21 mouse cellular contexts compared by ENCODE assay signal in the genomic region with DNA sequence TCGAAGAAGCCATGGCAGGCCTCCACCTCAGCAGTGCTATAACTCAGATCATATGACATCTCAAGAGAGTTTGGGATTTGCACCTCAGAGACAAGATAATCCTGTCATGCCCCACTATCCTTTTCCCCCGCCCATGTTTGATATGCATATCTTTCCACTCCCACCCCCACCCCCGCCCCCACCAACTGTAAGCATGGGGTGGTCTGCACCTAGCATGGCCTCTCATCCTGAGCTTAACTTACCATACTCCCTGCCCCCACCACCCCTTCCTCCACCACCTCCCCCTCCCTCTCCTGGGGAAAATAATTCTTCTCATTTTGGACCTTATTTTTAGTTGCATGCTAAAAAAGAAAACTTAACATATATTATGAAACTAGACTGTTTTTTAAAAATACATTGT. TPM values are rescaled to one million over a fixed set of nuclear protein-coding genes. Genes with fewer than 3 reads are reported as not detected.
DNase-seq lines count a peak whose midpoint lies in the region; ATAC-seq and TF ChIP-seq lines count a peak whose summit lies in the region.
"Had no signal": no experiment of that assay in that cellular context is flagged by ENCODE, and none has a peak within 500 bp of the region (broad histone marks: within the 10 kb centered on the region; RNA-seq: fewer than 3 reads in every experiment).

No protein-coding gene starts in this region.

- no peak overlapping the region for H3K9ac ChIP-seq in forebrain, embryonic 12.5 days
- H3K9ac ChIP-seq in forebrain, embryonic 16.5 days (replicated peaks; ENCODE audit: low read depth, low read length) = no peak overlapping the region
- H3K9ac ChIP-seq in hindbrain, embryonic 12.5 days = no peak overlapping the region
- no peak overlapping the region for H3K9ac ChIP-seq in hindbrain, postnatal 0 days (replicated peaks; ENCODE audit: low read length)
- no peak overlapping the region for H3K9ac ChIP-seq in midbrain, embryonic 13.5 days (replicated peaks)
- no peak overlapping the region for H3K9ac ChIP-seq in midbrain, postnatal 0 days (replicated peaks; ENCODE audit: low read length, poor library complexity, severe bottlenecking)
- H3K9ac ChIP-seq: forebrain, postnatal 0 days; hindbrain, embryonic 15.5 days; intestine, embryonic 15.5 days had no signal

- no peaks in the 10 kb centered on the region; the same call in 1 of the 2 replicates for H3K4me1 ChIP-seq in forebrain, embryonic 12.5 days
- H3K4me1 ChIP-seq in forebrain, embryonic 16.5 days (replicated peaks; ENCODE audit: control insufficient read depth, insufficient read depth, low read length) = peaks cover 8% of the 10 kb centered on the region
- no peaks in the 10 kb centered on the region; the same call in 1 of the 2 replicates for H3K4me1 ChIP-seq in hindbrain, embryonic 12.5 days
- H3K4me1 ChIP-seq in hindbrain, postnatal 0 days (ENCODE audit: insufficient read depth, low read length) = no peaks in the 10 kb centered on the region
- 0 out of 2 replicates have a peak, but pooled peaks cover 3% of the 10 kb centered on the region for H3K4me1 ChIP-seq in midbrain, embryonic 13.5 days (replicated peaks)
- H3K4me1 ChIP-seq in midbrain, postnatal 0 days (ENCODE audit: insufficient read depth, low read length) = no peaks in the 10 kb centered on the region
- H3K4me1 ChIP-seq: hindbrain, embryonic 15.5 days; intestine, embryonic 15.5 days had no signal

- WGBS in forebrain, embryonic 12.5 days = 77% methylated on average over 3 of the region's 3 CpGs
- WGBS in forebrain, embryonic 16.5 days = 81% methylated on average over 3 of the region's 3 CpGs
- 58% methylated on average over 3 of the region's 3 CpGs for WGBS in hindbrain, embryonic 12.5 days
- 82% methylated on average over 3 of the region's 3 CpGs for WGBS in hindbrain, postnatal 0 days
- WGBS in midbrain, embryonic 13.5 days = 61% methylated on average over 3 of the region's 3 CpGs
- 67% methylated on average over 3 of the region's 3 CpGs for WGBS in midbrain, postnatal 0 days

- H3K36me3 ChIP-seq in forebrain, embryonic 12.5 days (replicated peaks) = no peaks in the 10 kb centered on the region
- H3K36me3 ChIP-seq in forebrain, embryonic 16.5 days (ENCODE audit: control insufficient read depth, insufficient read depth) = no peaks in the 10 kb centered on the region
- no peaks in the 10 kb centered on the region for H3K36me3 ChIP-seq in hindbrain, embryonic 12.5 days
- H3K36me3 ChIP-seq in hindbrain, postnatal 0 days (ENCODE audit: insufficient read depth, low read length) = no peaks in the 10 kb centered on the region
- no peaks in the 10 kb centered on the region for H3K36me3 ChIP-seq in midbrain, embryonic 13.5 days
- no peaks in the 10 kb centered on the region for H3K36me3 ChIP-seq in midbrain, postnatal 0 days (ENCODE audit: insufficient read depth, low read length)
- H3K36me3 ChIP-seq: forebrain, embryonic 10.5 days; hindbrain, embryonic 15.5 days; intestine, embryonic 15.5 days had no signal

- H3K27me3 ChIP-seq in forebrain, embryonic 12.5 days = 0 out of 2 replicates have a peak, but pooled peaks cover 4% of the 10 kb centered on the region
- H3K27me3 ChIP-seq in forebrain, embryonic 16.5 days (replicated peaks; ENCODE audit: control insufficient read depth, insufficient read depth, low read length) = no peaks in the 10 kb centered on the region
- 0 out of 2 replicates have a peak, but pooled peaks cover 4% of the 10 kb centered on the region for H3K27me3 ChIP-seq in hindbrain, embryonic 12.5 days
- no peaks in the 10 kb centered on the region for H3K27me3 ChIP-seq in hindbrain, postnatal 0 days (ENCODE audit: insufficient read depth, low read length)
- H3K27me3 ChIP-seq in midbrain, embryonic 13.5 days = no peaks in the 10 kb centered on the region
- no peaks in the 10 kb centered on the region for H3K27me3 ChIP-seq in midbrain, postnatal 0 days (ENCODE audit: insufficient read depth, low read length)
- H3K27me3 ChIP-seq: hindbrain, embryonic 15.5 days; intestine, embryonic 15.5 days had no signal

- H3K9me3 ChIP-seq in forebrain, embryonic 12.5 days = no peaks in the 10 kb centered on the region
- no peaks in the 10 kb centered on the region for H3K9me3 ChIP-seq in forebrain, embryonic 16.5 days (ENCODE audit: control insufficient read depth, low read length)
- H3K9me3 ChIP-seq in hindbrain, embryonic 12.5 days (replicated peaks) = no peaks in the 10 kb centered on the region
- no peaks in the 10 kb centered on the region for H3K9me3 ChIP-seq in hindbrain, postnatal 0 days (ENCODE audit: low read length)
- H3K9me3 ChIP-seq in midbrain, embryonic 13.5 days = no peaks in the 10 kb centered on the region
- no peaks in the 10 kb centered on the region for H3K9me3 ChIP-seq in midbrain, postnatal 0 days (ENCODE audit: low read length)
- H3K9me3 ChIP-seq: forebrain, embryonic 10.5 days; hindbrain, embryonic 15.5 days; intestine, embryonic 15.5 days had no signal

- no peak overlapping the region for H3K27ac ChIP-seq in forebrain, embryonic 12.5 days
- H3K27ac ChIP-seq in forebrain, embryonic 16.5 days (ENCODE audit: low read length) = no peak overlapping the region
- no peak overlapping the region for H3K27ac ChIP-seq in hindbrain, embryonic 12.5 days
- no peak overlapping the region for H3K27ac ChIP-seq in hindbrain, postnatal 0 days
- H3K27ac ChIP-seq in midbrain, embryonic 13.5 days = no peak overlapping the region
- no peak overlapping the region for H3K27ac ChIP-seq in midbrain, postnatal 0 days (ENCODE audit: low read depth, low read length)
- H3K27ac ChIP-seq: forebrain, embryonic 10.5 days; hindbrain, embryonic 15.5 days; intestine, embryonic 15.5 days had no signal

- 0 out of 2 replicates have a peak, but pooled peaks have one; percentile 27 for ATAC-seq in forebrain, embryonic 12.5 days (ENCODE audit: low FRiP score)
- no peak for ATAC-seq in forebrain, embryonic 16.5 days
- ATAC-seq in hindbrain, embryonic 12.5 days (ENCODE audit: low FRiP score) = 0 out of 2 replicates have a peak, but pooled peaks have one; percentile 29
- ATAC-seq in hindbrain, postnatal 0 days = no peak
- 0 out of 2 replicates have a peak, but pooled peaks have one; percentile 53 for ATAC-seq in midbrain, embryonic 13.5 days
- no peak for ATAC-seq in midbrain, postnatal 0 days (ENCODE audit: low FRiP score)
- ATAC-seq: CD4-positive, CD25-positive, alpha-beta regulatory T cell, adult 4 months; forebrain, postnatal 0 days; intestine, embryonic 15.5 days had no signal

- H3K4me2 ChIP-seq in forebrain, embryonic 12.5 days = no peak overlapping the region
- H3K4me2 ChIP-seq in forebrain, embryonic 16.5 days (ENCODE audit: low read length) = no peak overlapping the region
- no peak overlapping the region for H3K4me2 ChIP-seq in hindbrain, embryonic 12.5 days (replicated peaks)
- no peak overlapping the region for H3K4me2 ChIP-seq in hindbrain, postnatal 0 days (ENCODE audit: low read depth, low read length)
- no peak overlapping the region for H3K4me2 ChIP-seq in midbrain, embryonic 13.5 days (replicated peaks)
- H3K4me2 ChIP-seq in midbrain, postnatal 0 days (ENCODE audit: low read depth, low read length, poor library complexity, severe bottlenecking) = no peak overlapping the region
- H3K4me2 ChIP-seq: heart, embryonic 11.5 days; hindbrain, embryonic 15.5 days; intestine, embryonic 15.5 days had no signal

- H3K4me3 ChIP-seq in forebrain, embryonic 12.5 days (replicated peaks) = no peak overlapping the region
- H3K4me3 ChIP-seq in forebrain, embryonic 16.5 days (replicated peaks; ENCODE audit: low read length) = no peak overlapping the region
- no peak overlapping the region for H3K4me3 ChIP-seq in hindbrain, embryonic 12.5 days
- no peak overlapping the region for H3K4me3 ChIP-seq in hindbrain, postnatal 0 days (ENCODE audit: low read length)
- no peak overlapping the region for H3K4me3 ChIP-seq in midbrain, embryonic 13.5 days (replicated peaks)
- no peak overlapping the region for H3K4me3 ChIP-seq in midbrain, postnatal 0 days (ENCODE audit: low read depth, low read length)
- H3K4me3 ChIP-seq: forebrain, embryonic 10.5 days; hindbrain, embryonic 15.5 days; intestine, embryonic 15.5 days had no signal

- TF ChIP-seq CTCF in hindbrain, postnatal 0 days (IDR thresholded peaks at IDR 0.05; ENCODE audit: low read depth) = no peak
- TF ChIP-seq CTCF in midbrain, postnatal 0 days (IDR thresholded peaks at IDR 0.05) = no peak

- no peak for DNase-seq in hindbrain, postnatal 0 days (ENCODE audit: low spot score)
- DNase-seq in midbrain, postnatal 0 days (ENCODE audit: low spot score) = no peak
- DNase-seq in left cerebral cortex, adult 18-20 months (ENCODE audit: low spot score in 2 of 2) = no peak
- DNase-seq: adrenal gland, adult 2 months; adrenal gland, postnatal 14 days; cerebellum, adult 11 months; cerebellum, adult 2 months; cerebellum, adult 9-11 months; cerebellum, postnatal 25 days; forebrain, postnatal 0 days; gastrocnemius, adult 2 months; gastrocnemius, postnatal 14 days had no signal

RNA-seq across cellular contexts. Expression of gene Pnpla8, which starts 1.9 kb away (rescaled TPM):
- 96.3 and 97.8 TPM in 2 replicates for polyA plus RNA-seq in forebrain, embryonic 12.5 days (2016; fragmentation: Nextera tagmentation; extraction: Ambion mirVana)
- polyA plus RNA-seq in forebrain, embryonic 16.5 days (2015; fragmentation: Nextera tagmentation; extraction: Ambion mirVana) = 154 and 172 TPM in 2 replicates
- 97.0 and 99.1 TPM in 2 replicates for polyA plus RNA-seq in hindbrain, embryonic 12.5 days (2016; fragmentation: Nextera tagmentation; extraction: Ambion mirVana)
- 58.8 and 62.7 TPM in 2 replicates for total RNA-seq in hindbrain, postnatal 0 days (2014; rRNA removed)
- 107 and 123 TPM in 2 replicates for polyA plus RNA-seq in hindbrain, postnatal 0 days (2015; fragmentation: Nextera tagmentation; extraction: Ambion mirVana)
- polyA plus RNA-seq in midbrain, embryonic 13.5 days (2015; fragmentation: Nextera tagmentation; extraction: Ambion mirVana) = 122 and 143 TPM in 2 replicates
- 75.8 and 110 TPM in 2 replicates for total RNA-seq in midbrain, postnatal 0 days (2014; rRNA removed)
- 125 TPM in 2 replicates for polyA plus RNA-seq in midbrain, postnatal 0 days (2015; fragmentation: Nextera tagmentation; extraction: Ambion mirVana)
- 100 to 1,000 TPM; 147 to 149 TPM for total RNA-seq in left cerebral cortex, adult 18-20 months (2021)

RNA-seq across cellular contexts. Expression of gene Dnajb9, which starts 12.9 kb away (rescaled TPM):
- polyA plus RNA-seq in forebrain, embryonic 12.5 days (2016; fragmentation: Nextera tagmentation; extraction: Ambion mirVana) = 24.1 and 25.0 TPM in 2 replicates
- polyA plus RNA-seq in forebrain, embryonic 16.5 days (2015; fragmentation: Nextera tagmentation; extraction: Ambion mirVana) = 30.3 and 36.5 TPM in 2 replicates
- polyA plus RNA-seq in hindbrain, embryonic 12.5 days (2016; fragmentation: Nextera tagmentation; extraction: Ambion mirVana) = 31.8 and 36.1 TPM in 2 replicates
- 12.3 and 40.8 TPM in 2 replicates for total RNA-seq in hindbrain, postnatal 0 days (2014; rRNA removed)
- 31.8 and 34.7 TPM in 2 replicates for polyA plus RNA-seq in hindbrain, postnatal 0 days (2015; fragmentation: Nextera tagmentation; extraction: Ambion mirVana)
- 30.3 and 31.0 TPM in 2 replicates for polyA plus RNA-seq in midbrain, embryonic 13.5 days (2015; fragmentation: Nextera tagmentation; extraction: Ambion mirVana)
- total RNA-seq in midbrain, postnatal 0 days (2014; rRNA removed) = 19.3 and 28.9 TPM in 2 replicates
- 34.5 and 35.1 TPM in 2 replicates for polyA plus RNA-seq in midbrain, postnatal 0 days (2015; fragmentation: Nextera tagmentation; extraction: Ambion mirVana)
- 10 to 100 TPM; 41.3 to 43.4 TPM for total RNA-seq in left cerebral cortex, adult 18-20 months (2021)

Comparison
In these comparisons a context has a peak if more than half of its experiments do, and no peak if none do; other contexts are left out.
1. ATAC-seq: peak in forebrain, embryonic 12.5 days (single experiment), hindbrain, embryonic 12.5 days (single experiment) and midbrain, embryonic 13.5 days (single experiment); none in forebrain, embryonic 16.5 days (single experiment), hindbrain, postnatal 0 days (single experiment) and midbrain, postnatal 0 days (single experiment).